Mouse (Mus musculus) bone marrow macrophage, adult 2 months (primary cell): ENCODE measurements at regions not wholly inside any gene's neighbourhood (a gene's known extent, or its start where the extent isn't known, plus 50 kb on each side); places are given as distances from the start of the nearest gene placed in this dataset.

Experiments
- CTCF ChIP-seq: IDR thresholded peaks from 2 replicates; pipeline ENCODE4 v1.5.1; 2012; ENCODE audit warnings: low read depth, mild to moderate bottlenecking, low read length, moderate library complexity
- POLR2A ChIP-seq: IDR thresholded peaks from 2 replicates; pipeline ENCODE4 v1.6.1; 2012; ENCODE audit warnings: mild to moderate bottlenecking, low read depth, low read length, borderline replicate concordance

GRCm38 (mm10) chr2:173432886-173433624, 89.3 kb upstream of the 1700021F07Rik start:
- TF ChIP-seq CTCF (no peak), POLR2A (no peak)
